In genomic region chr13:115099381-115099780, GRCm38 (mm10) we compare ENCODE assay signal across 16 mouse cellular contexts. TPM values are rescaled to one million over a fixed set of nuclear protein-coding genes. Genes with fewer than 3 reads are reported as not detected.
A peak's percentile ranks its signal among the peaks of the same experiment; 100 is the strongest.
DNase-seq lines count a peak whose midpoint lies in the region; ATAC-seq and TF ChIP-seq lines count a peak whose summit lies in the region.
"Had no signal": no experiment of that assay in that cellular context is flagged by ENCODE, and none has a peak within 500 bp of the region (broad histone marks: within the 10 kb centered on the region; RNA-seq: fewer than 3 reads in every experiment).

No protein-coding gene starts in this region.

- ATAC-seq in hindbrain, embryonic 15.5 days (ENCODE audit: low FRiP score, low read depth), result no peak
- no peak for ATAC-seq in liver, postnatal 0 days
- ATAC-seq in liver, embryonic 11.5 days (replicated peaks; ENCODE audit: low FRiP score), result no peak
- ATAC-seq in intestine, postnatal 0 days, result no peak
- ATAC-seq in frontal cortex, adult (ENCODE audit: low TSS enrichment), result no peak
- ATAC-seq: activated CD4-positive, CD25-positive, alpha-beta regulatory T cell, adult 4 months had no signal

- peaks cover 23% of the 10 kb centered on the region for H3K27me3 ChIP-seq in hindbrain, embryonic 15.5 days
- H3K27me3 ChIP-seq in hindbrain, embryonic 10.5 days (ENCODE audit: insufficient read depth, poor library complexity, severe bottlenecking), result peaks cover 49% of the 10 kb centered on the region
- peaks cover 12% of the 10 kb centered on the region for H3K27me3 ChIP-seq in liver, postnatal 0 days (ENCODE audit: insufficient read depth, low read length)
- H3K27me3 ChIP-seq in liver, embryonic 11.5 days (replicated peaks; ENCODE audit: control insufficient read depth, insufficient read depth, low read length), result peaks cover 19% of the 10 kb centered on the region
- no peaks in the 10 kb centered on the region for H3K27me3 ChIP-seq in intestine, postnatal 0 days (replicated peaks; ENCODE audit: control insufficient read depth, insufficient read depth, low read length)
- H3K27me3 ChIP-seq: CH12.LX had no signal

- WGBS in hindbrain, embryonic 15.5 days, result 89% methylated on average over 9 of the region's 9 CpGs
- WGBS in hindbrain, embryonic 10.5 days, result 89% methylated on average over 9 of the region's 9 CpGs
- 74% methylated on average over 9 of the region's 9 CpGs for WGBS in liver, postnatal 0 days (ENCODE audit: insufficient replicate concordance)
- WGBS in liver, embryonic 11.5 days, result 80% methylated on average over 9 of the region's 9 CpGs
- WGBS in intestine, postnatal 0 days, result 83% methylated on average over 9 of the region's 9 CpGs

- no peaks in the 10 kb centered on the region for H3K9me3 ChIP-seq in hindbrain, embryonic 15.5 days
- H3K9me3 ChIP-seq in hindbrain, embryonic 10.5 days, result peaks cover 2% of the 10 kb centered on the region; the same call in 1 of the 2 replicates
- H3K9me3 ChIP-seq in liver, postnatal 0 days (ENCODE audit: low read length), result no peaks in the 10 kb centered on the region
- no peaks in the 10 kb centered on the region for H3K9me3 ChIP-seq in liver, embryonic 11.5 days (ENCODE audit: control insufficient read depth, low read length)
- H3K9me3 ChIP-seq in intestine, postnatal 0 days (ENCODE audit: control insufficient read depth), result no peaks in the 10 kb centered on the region
- H3K9me3 ChIP-seq: limb, embryonic 10.5 days; midbrain, embryonic 12.5 days had no signal

- H3K36me3 ChIP-seq in hindbrain, embryonic 15.5 days, result no peaks in the 10 kb centered on the region
- H3K36me3 ChIP-seq in hindbrain, embryonic 10.5 days, result no peaks in the 10 kb centered on the region
- no peaks in the 10 kb centered on the region for H3K36me3 ChIP-seq in liver, postnatal 0 days (replicated peaks; ENCODE audit: insufficient read depth, low read length)
- H3K36me3 ChIP-seq in liver, embryonic 11.5 days (ENCODE audit: control insufficient read depth, insufficient read depth, low read length), result no peaks in the 10 kb centered on the region
- no peaks in the 10 kb centered on the region for H3K36me3 ChIP-seq in intestine, postnatal 0 days (ENCODE audit: control insufficient read depth, insufficient read depth)
- H3K36me3 ChIP-seq: limb, embryonic 10.5 days; midbrain, embryonic 12.5 days had no signal

- peak overlapping the region; percentile 89 for H3K27ac ChIP-seq in gastrocnemius, adult 2 months
- H3K27ac ChIP-seq in hindbrain, embryonic 15.5 days (replicated peaks), result no peak overlapping the region
- H3K27ac ChIP-seq in hindbrain, embryonic 10.5 days, result no peak overlapping the region
- H3K27ac ChIP-seq in liver, postnatal 0 days (ENCODE audit: low read depth), result no peak overlapping the region
- no peak overlapping the region for H3K27ac ChIP-seq in liver, embryonic 11.5 days (ENCODE audit: low read depth, low read length)
- H3K27ac ChIP-seq in intestine, postnatal 0 days (ENCODE audit: low read depth, low read length), result no peak overlapping the region
- H3K27ac ChIP-seq: limb, embryonic 10.5 days; midbrain, embryonic 12.5 days had no signal

- intact Hi-C loops in gastrocnemius, adult 2 months (cut with DNase I), result no loop called here
- intact Hi-C loops in gastrocnemius, postnatal 36 days (cut with DNase I), result loop anchor here (5.0 to 10.0 kb wide), 2 partner anchors 118 to 265 kb away; no protein-coding TSS in a partner anchor

- H3K9ac ChIP-seq in hindbrain, embryonic 15.5 days, result no peak overlapping the region
- no peak overlapping the region for H3K9ac ChIP-seq in liver, postnatal 0 days (replicated peaks)
- H3K9ac ChIP-seq in liver, embryonic 11.5 days (ENCODE audit: low read depth, low read length), result no peak overlapping the region
- no peak overlapping the region for H3K9ac ChIP-seq in intestine, postnatal 0 days (ENCODE audit: low read depth, low read length)
- H3K9ac ChIP-seq: midbrain, embryonic 12.5 days had no signal

- DNase-seq in gastrocnemius, adult 2 months, result no peak
- no peak for DNase-seq in gastrocnemius, postnatal 36 days
- DNase-seq in hindbrain, embryonic 10.5 days (ENCODE audit: low spot score), result no peak
- DNase-seq in liver, postnatal 0 days, result no peak
- DNase-seq in liver, embryonic 11.5 days (ENCODE audit: low spot score), result no peak
- DNase-seq: adrenal gland, postnatal 36 days; cerebellum, postnatal 25 days; kidney, adult 18-20 months had no signal

- no peak for TF ChIP-seq EP300 in liver, postnatal 0 days (IDR thresholded peaks at IDR 0.05; ENCODE audit: low read depth)

- peak overlapping the region; percentile 82 for H3K4me3 ChIP-seq in gastrocnemius, adult 2 months
- H3K4me3 ChIP-seq in hindbrain, embryonic 15.5 days, result no peak overlapping the region
- no peak overlapping the region for H3K4me3 ChIP-seq in hindbrain, embryonic 10.5 days
- no peak overlapping the region for H3K4me3 ChIP-seq in liver, postnatal 0 days (ENCODE audit: low read depth, low read length)
- H3K4me3 ChIP-seq in liver, embryonic 11.5 days (ENCODE audit: low read depth, low read length), result no peak overlapping the region
- H3K4me3 ChIP-seq in intestine, postnatal 0 days (ENCODE audit: low read depth, low read length), result no peak overlapping the region
- H3K4me3 ChIP-seq: limb, embryonic 10.5 days; midbrain, embryonic 12.5 days had no signal

- TF ChIP-seq CTCF in gastrocnemius, adult 2 months (IDR thresholded peaks at IDR 0.05), result no peak
- no peak for TF ChIP-seq CTCF in liver, postnatal 0 days (IDR thresholded peaks at IDR 0.05; ENCODE audit: low read depth)
- TF ChIP-seq CTCF in intestine, postnatal 0 days (IDR thresholded peaks at IDR 0.05; ENCODE audit: low read depth), result no peak

- peaks cover 14% of the 10 kb centered on the region for H3K4me1 ChIP-seq in hindbrain, embryonic 15.5 days (replicated peaks)
- peaks cover 15% of the 10 kb centered on the region for H3K4me1 ChIP-seq in hindbrain, embryonic 10.5 days (replicated peaks)
- H3K4me1 ChIP-seq in liver, postnatal 0 days (ENCODE audit: insufficient read depth), result peaks cover 15% of the 10 kb centered on the region
- no peaks in the 10 kb centered on the region for H3K4me1 ChIP-seq in liver, embryonic 11.5 days (replicated peaks; ENCODE audit: control insufficient read depth, insufficient read depth, low read length)
- peaks cover 5% of the 10 kb centered on the region for H3K4me1 ChIP-seq in intestine, postnatal 0 days (replicated peaks; ENCODE audit: control insufficient read depth, insufficient read depth, low read length)

- 0 out of 2 replicates have a peak overlapping the region, but pooled peaks have one; percentile 15 for H3K4me2 ChIP-seq in hindbrain, embryonic 15.5 days
- H3K4me2 ChIP-seq in liver, postnatal 0 days (ENCODE audit: low read depth, low read length), result peak overlapping the region; percentile 7
- no peak overlapping the region for H3K4me2 ChIP-seq in liver, embryonic 11.5 days
- peak overlapping the region; percentile 92; the same call in 1 of the 2 replicates for H3K4me2 ChIP-seq in intestine, postnatal 0 days (replicated peaks; ENCODE audit: low read depth)
- H3K4me2 ChIP-seq: midbrain, embryonic 12.5 days had no signal

RNA-seq across cellular contexts. Expression of gene Gm49395, which starts 2.3 kb away (rescaled TPM):
- total RNA-seq in gastrocnemius, adult 2 months (2021), result 1 to 10 TPM; 2.6 to 3.3 TPM
- total RNA-seq in gastrocnemius, postnatal 36 days (2021), result 1 to 10 TPM; 1.0 to 3.8 TPM
- polyA plus RNA-seq in hindbrain, embryonic 15.5 days (2015; fragmentation: Nextera tagmentation; extraction: Ambion mirVana), result 2.9 and 3.1 TPM in 2 replicates
- polyA plus RNA-seq in hindbrain, embryonic 10.5 days (2016; fragmentation: Nextera tagmentation; extraction: Ambion mirVana), result 2.1 and 3.4 TPM in 2 replicates
- 3.9 and 4.0 TPM in 2 replicates for polyA plus RNA-seq in liver, postnatal 0 days (2015; fragmentation: Nextera tagmentation; extraction: Ambion mirVana)
- polyA plus RNA-seq in liver, embryonic 11.5 days (2014; fragmentation: Nextera tagmentation; extraction: Ambion mirVana), result 2.0 and 3.7 TPM in 2 replicates
- 7.4 and 9.7 TPM in 2 replicates for polyA plus RNA-seq in intestine, postnatal 0 days (2015; fragmentation: Nextera tagmentation; extraction: Ambion mirVana)
- polyA plus RNA-seq: testis, adult 2 months had no signal

RNA-seq across cellular contexts. Expression of gene Itga1, which starts 2.4 kb away (rescaled TPM):
- total RNA-seq in gastrocnemius, adult 2 months (2021), result 10 to 100 TPM in 1 of 2 experiments, 1 to 10 TPM in 1; 7.8 to 12.9 TPM
- 1 to 10 TPM; 8.8 to 9.3 TPM for total RNA-seq in gastrocnemius, postnatal 36 days (2021)
- polyA plus RNA-seq in hindbrain, embryonic 15.5 days (2015; fragmentation: Nextera tagmentation; extraction: Ambion mirVana), result 6.3 and 7.3 TPM in 2 replicates
- 3.6 and 4.4 TPM in 2 replicates for polyA plus RNA-seq in hindbrain, embryonic 10.5 days (2016; fragmentation: Nextera tagmentation; extraction: Ambion mirVana)
- polyA plus RNA-seq in liver, postnatal 0 days (2015; fragmentation: Nextera tagmentation; extraction: Ambion mirVana), result 4.9 and 5.9 TPM in 2 replicates
- polyA plus RNA-seq in liver, embryonic 11.5 days (2014; fragmentation: Nextera tagmentation; extraction: Ambion mirVana), result 3.9 and 4.3 TPM in 2 replicates
- polyA plus RNA-seq in intestine, postnatal 0 days (2015; fragmentation: Nextera tagmentation; extraction: Ambion mirVana), result 12.8 and 14.2 TPM in 2 replicates

RNA-seq across cellular contexts. Expression of gene Pelo, which starts 9.4 kb away (rescaled TPM):
- total RNA-seq in gastrocnemius, adult 2 months (2021), result 10 to 100 TPM; 10.5 to 10.7 TPM
- total RNA-seq in gastrocnemius, postnatal 36 days (2021), result 10 to 100 TPM in 1 of 2 experiments, 1 to 10 TPM in 1; 8.2 to 10.3 TPM
- 4.7 and 5.2 TPM in 2 replicates for polyA plus RNA-seq in hindbrain, embryonic 15.5 days (2015; fragmentation: Nextera tagmentation; extraction: Ambion mirVana)
- polyA plus RNA-seq in hindbrain, embryonic 10.5 days (2016; fragmentation: Nextera tagmentation; extraction: Ambion mirVana), result 5.3 and 5.9 TPM in 2 replicates
- 4.7 and 5.4 TPM in 2 replicates for polyA plus RNA-seq in liver, postnatal 0 days (2015; fragmentation: Nextera tagmentation; extraction: Ambion mirVana)
- polyA plus RNA-seq in liver, embryonic 11.5 days (2014; fragmentation: Nextera tagmentation; extraction: Ambion mirVana), result 10.0 and 10.9 TPM in 2 replicates
- polyA plus RNA-seq in intestine, postnatal 0 days (2015; fragmentation: Nextera tagmentation; extraction: Ambion mirVana), result 4.8 and 5.3 TPM in 2 replicates
